Mouse (Mus musculus) G1E (cell line): ENCODE results near the gene Hic1.

ENCODE experiments used
- CTCF ChIP-seq: IDR thresholded peaks from 2 replicates; pipeline ENCODE4 v1.5.1; 2012; ENCODE audit warnings: low read depth, low read length, inconsistent platforms, mixed read lengths
- GATA1 ChIP-seq: IDR thresholded peaks from 2 replicates; pipeline ENCODE4 v1.6.1; 2012; ENCODE audit warnings: borderline replicate concordance, low read length, inconsistent platforms, mixed read lengths
- POLR2AphosphoS5 ChIP-seq: IDR thresholded peaks from 2 replicates; pipeline ENCODE4 v1.6.1; 2012; ENCODE audit warnings: low read depth, low read length, inconsistent platforms; ENCODE audit not compliant: insufficient replicate concordance
- TAL1 ChIP-seq: conservative IDR thresholded peaks from 2 replicates; pipeline ENCODE4 v1.6.1; 2012; ENCODE audit warnings: low read depth, low read length, inconsistent platforms, mixed read lengths

GRCm38 (mm10) chr11:75212031-75212667, 42.8 kb upstream of the Hic1 start:
- no peak for TF ChIP-seq CTCF
- no peak for TF ChIP-seq GATA1
- no peak for TF ChIP-seq TAL1
- TF ChIP-seq POLR2AphosphoS5, result no peak
